Mouse (Mus musculus) embryo, embryonic 9.5 days (tissue): ENCODE data around the gene Gys2.

Source experiments
- DNase-seq: peaks from one replicate; pipeline ENCODE4 v3.0.0-alpha.2; 2017; ENCODE audit errors: extremely low spot score

Gys2 gene

DNA sequence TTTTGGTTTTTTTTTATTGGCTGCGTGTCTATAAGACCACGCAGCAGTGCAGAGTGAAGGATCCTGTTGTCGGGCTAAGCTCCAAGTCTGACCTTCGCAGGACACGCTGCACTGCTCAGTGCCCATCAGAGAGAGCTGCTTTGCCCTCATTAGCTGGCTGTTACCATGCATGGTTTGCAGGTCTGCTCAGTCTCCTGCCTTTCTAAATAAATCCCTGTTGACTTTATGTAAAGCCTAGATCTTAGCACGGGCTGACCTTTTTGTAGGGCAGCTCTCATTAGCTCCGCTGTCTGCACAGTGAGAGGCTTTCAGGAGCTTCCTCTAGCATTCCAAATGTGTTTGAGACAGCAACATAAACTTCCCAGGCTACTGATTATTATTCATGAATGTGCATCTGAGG is 14.9 kb downstream of the Gys2 start:
- no peak for DNase-seq

- no peak for DNase-seq
Observed at GRCm38 (mm10) chr6:142455314-142455996, 17.5 kb downstream of the Gys2 start.

- no peak for DNase-seq
Observed at GRCm38 (mm10) chr6:142453311-142453710, 19.6 kb downstream of the Gys2 start.

DNA sequence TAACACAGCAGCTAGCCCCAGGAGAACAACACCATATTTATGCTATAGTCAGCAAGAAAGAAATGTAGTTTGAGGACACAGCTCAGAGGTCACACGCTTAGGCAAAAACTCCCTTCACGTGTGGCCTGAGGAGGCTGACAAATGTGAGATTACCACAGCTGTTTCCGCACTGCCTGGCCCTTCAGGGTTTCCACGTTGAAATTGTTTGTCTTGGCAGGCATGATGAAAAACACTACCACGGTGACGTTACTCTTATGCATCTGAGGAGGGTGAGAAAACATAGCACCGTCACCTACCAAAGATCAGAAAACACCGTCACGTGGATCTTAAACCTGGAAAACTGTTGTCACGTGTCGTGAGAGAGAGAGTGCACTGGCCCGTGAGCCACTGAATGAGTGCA is 21.5 kb downstream of the Gys2 start:
- DNase-seq = no peak

DNA sequence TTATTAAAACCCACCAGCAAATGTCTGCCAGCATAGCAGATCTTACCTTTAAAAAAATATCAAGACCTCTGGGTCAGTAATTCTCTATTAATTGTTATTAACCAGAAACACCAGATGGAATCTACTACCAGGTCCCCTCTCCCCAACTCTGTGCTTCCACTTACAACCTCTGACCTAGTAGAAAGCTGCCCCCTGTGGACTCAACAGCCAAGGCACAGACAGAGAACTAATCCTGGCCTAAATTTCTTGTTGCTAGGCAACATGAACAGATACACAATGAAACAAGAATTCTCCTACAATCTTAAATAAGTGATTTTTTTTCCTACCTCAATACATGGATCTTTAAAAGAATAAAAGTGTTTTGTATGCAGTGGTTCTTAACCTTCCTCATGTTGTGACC is 43.8 kb downstream of the Gys2 start:
- no peak for DNase-seq

GRCm38 (mm10) chr6:142424976-142425375 is 47.9 kb downstream of the Gys2 start:
- DNase-seq = no peak

DNA sequence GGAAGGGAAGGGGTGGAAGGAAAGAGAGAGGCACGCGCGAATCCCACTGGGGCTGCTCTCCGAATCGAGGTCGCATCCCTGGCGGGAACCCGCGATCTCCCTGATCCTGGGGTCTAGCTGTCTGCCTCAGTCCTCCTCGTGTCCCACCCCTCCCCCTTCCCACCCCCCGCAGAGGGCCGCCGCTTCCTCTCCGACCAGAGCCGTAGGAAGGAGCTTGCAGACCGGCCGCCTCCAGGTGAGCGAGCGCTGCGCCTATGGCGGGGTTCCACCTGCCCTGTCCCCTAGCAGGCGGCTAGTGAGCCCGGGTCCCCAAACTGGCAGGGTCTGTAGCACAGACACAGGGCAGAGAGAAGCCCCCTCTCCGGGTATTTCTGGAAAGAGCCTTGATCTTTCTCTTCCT is 58.3 kb downstream of the Gys2 start:
- peak; percentile 33 for DNase-seq

DNA sequence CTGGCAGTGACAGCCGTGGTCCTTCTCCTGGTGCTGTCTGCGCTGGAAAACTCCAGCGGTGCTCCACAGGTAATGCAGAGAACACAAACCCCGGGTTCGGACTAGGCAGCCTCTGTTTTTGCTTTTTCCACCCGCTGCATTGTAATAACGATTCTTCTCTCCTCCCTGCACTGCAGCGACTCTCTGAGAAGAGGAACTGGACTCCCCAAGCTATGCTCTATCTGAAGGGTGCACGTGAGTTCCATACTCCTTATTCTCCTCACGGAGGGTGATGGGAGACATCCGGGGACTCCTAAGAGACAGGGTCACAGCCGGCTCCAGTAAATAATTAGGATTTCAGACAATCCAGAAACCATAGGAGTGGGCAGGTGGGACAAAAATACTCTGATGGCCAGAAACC is 59.1 kb downstream of the Gys2 start:
- no peak for DNase-seq

DNA sequence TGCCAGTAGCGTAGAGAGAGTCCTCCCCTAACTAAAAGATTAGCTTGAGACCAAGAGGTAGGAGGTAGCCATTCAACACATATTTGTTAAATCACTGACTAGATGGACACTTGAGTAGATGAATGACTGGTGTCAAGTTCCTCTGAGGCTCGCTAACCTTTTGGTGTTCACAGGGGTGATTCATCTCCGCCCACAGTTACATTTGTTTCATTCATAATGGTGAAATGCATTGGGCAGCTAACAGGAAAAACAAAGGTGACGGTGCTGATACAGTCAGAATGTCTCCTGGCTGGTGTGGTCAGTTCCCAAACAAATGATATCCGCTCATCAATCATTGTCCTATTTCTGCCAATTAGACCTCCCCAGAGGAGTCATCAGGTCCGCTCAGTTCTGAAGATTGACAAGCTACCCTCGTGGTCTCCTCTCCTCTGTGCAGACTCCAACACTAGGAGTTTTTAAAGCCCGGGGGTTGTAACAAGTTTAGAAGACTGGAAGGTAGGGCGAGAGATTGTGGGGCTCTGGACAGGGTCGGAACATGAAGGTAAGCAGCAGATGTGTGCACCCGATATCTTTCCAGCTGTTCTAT is 59.9 kb downstream of the Gys2 start, which contains the start of gene Spx:
Gene Spx, plus strand, starts transcription at position 536 of the 586 bp plus-strand sequence.
- DNase-seq = no peak

DNA sequence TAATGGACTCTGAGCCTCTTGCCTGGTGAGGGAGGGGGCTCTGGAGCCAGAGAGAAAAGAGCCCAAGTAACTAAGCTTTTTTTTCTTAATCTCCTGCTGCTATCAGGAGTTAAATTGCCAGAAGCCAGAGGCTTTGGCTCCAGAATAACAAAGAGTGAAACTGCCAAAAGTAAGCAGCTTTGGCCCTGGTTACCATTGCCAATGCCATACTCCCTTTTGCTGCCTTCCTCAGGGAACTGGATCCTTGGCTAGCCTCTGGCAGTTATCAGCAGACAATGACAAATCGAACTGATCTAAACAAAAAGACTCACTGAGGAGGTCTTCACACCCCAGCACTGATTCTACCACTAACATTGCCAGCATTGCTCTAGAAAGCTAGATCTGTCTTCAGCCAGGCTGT is 61.8 kb downstream of the Gys2 start:
- DNase-seq = no peak

DNA sequence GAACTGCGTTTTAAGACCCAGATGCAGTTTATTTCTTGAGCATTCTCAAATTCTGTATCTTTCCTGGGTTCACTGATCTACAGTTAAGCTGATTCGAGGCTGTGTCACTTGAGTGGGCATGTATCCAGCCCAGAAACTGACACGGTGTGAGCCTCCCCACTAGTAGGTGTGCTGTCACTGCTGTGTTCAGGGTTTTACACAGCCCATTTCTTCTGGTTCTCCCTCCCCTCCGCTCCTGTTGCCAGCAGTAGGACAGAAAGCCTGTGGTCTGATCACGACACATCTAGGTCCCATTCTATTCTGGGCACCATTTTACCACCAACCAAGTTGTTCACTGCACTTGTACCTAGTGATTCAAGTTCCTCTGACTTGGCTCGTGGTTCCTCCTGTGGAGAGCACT is 77.2 kb downstream of the Gys2 start:
- no peak for DNase-seq

DNA sequence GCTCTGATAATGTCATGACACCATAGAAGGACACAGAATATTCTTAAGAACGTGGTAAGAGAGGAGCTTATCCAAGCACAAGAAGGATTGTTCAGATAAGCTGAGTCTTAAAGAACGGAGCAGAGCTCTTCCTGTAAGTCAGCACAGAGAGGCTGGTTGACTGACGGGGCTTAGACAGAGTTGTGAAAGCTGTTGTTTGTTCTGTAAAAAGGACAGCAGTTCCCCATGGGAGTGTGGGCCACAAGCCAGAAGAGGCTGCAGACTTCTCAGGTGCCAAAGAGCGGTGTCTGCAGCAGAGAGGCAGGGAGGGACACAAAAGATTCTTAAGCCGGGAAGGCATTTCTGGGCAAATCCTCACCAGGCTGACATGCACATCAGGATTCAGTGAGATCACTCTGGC is 78.2 kb downstream of the Gys2 start:
- no peak for DNase-seq

- no peak for DNase-seq
Observed at GRCm38 (mm10) chr6:142392312-142392711, 80.6 kb downstream of the Gys2 start.

DNA sequence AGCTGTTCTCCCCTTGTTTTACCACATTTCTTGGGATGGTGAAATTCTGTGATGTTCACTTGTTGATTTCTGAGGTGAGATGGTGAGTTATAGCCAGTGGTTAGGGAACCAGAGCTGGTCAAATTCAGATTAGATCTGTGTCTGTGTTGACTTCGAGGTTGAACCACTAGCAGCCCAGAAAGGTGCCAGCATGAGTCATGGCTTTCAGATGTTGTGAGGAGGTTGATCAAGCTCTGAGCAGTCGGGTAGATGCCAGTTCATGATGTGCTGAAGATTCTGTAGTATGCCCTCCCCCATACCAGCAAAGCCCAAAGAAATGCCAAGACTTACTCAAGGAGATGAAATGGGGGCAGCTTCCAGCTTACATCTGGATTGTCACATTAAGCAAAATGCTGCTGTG is 83.8 kb downstream of the Gys2 start:
- DNase-seq = no peak

- no peak for DNase-seq
Observed at GRCm38 (mm10) chr6:142387755-142388271, 85.1 kb downstream of the Gys2 start.

DNA sequence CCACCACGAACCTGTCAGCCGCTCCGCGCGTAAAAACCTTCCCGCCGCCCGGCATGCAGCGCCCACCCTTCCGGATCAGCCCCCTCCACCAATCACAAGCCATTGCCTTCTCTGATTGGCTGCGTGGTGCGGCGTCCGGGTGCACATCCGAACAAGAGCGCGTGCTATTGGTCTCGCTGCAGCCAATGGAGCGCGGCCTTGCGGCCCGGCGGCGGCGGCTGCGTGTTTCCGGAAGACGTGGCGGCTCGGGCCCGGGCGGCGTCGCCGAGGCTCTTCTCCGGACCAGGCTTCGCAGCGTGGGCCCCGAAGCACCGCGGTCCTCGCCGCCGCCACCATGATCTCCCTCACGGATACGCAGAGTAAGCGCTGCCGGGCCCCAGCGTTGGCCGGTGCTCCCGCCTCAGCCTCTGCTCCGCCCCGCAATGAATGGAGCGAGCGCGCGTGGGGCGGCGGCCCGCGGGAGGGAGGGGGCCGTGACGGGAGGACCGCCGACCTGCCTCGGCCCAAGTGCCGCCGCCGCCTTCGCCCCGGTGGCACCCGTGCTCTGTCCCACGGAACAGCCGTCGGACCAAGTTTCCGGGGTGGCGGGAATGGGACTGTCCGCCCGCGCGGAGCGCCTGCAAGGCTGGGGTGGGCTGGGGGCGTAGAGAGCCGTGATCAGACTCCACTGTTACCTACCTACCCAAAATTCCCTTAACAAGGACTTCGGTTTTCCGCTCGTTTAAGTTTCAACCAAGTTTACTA is 85.7 kb downstream of the Gys2 start, which contains the start of the genes Recql and Golt1b:
Gene Recql, minus strand, starts transcription at position 77 of the 744 bp plus-strand sequence.
Gene Golt1b, plus strand, starts transcription at position 211 of the 744 bp plus-strand sequence.
- DNase-seq = peak; percentile 97

- DNase-seq = no peak
Observed at GRCm38 (mm10) chr6:142386285-142387010, 86.5 kb downstream of the Gys2 start.

- no peak for DNase-seq
Observed at GRCm38 (mm10) chr6:142384521-142384920, 88.4 kb downstream of the Gys2 start.

DNA sequence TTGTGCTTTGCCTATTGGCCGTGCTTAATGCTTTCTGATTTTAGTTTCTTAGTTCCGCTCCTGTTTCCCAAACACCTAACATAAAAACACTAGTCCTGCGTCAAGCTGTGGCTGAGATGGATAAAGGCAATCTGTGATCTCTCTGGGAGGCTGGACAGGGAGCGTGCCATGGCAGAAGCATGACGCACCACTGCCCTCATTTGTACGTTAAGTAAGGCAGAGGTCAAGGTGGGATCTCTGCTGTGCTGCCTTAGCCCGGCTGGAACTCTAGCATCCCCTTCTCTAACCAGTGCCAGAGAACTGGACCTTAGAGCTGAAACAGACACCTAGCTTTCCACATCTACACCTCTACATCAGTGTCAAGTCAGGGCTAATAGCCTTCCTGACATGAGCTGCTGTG is 91.3 kb downstream of the Gys2 start:
- no peak for DNase-seq

GRCm38 (mm10) chr6:142379961-142380360 is 92.9 kb downstream of the Gys2 start:
- no peak for DNase-seq

DNA sequence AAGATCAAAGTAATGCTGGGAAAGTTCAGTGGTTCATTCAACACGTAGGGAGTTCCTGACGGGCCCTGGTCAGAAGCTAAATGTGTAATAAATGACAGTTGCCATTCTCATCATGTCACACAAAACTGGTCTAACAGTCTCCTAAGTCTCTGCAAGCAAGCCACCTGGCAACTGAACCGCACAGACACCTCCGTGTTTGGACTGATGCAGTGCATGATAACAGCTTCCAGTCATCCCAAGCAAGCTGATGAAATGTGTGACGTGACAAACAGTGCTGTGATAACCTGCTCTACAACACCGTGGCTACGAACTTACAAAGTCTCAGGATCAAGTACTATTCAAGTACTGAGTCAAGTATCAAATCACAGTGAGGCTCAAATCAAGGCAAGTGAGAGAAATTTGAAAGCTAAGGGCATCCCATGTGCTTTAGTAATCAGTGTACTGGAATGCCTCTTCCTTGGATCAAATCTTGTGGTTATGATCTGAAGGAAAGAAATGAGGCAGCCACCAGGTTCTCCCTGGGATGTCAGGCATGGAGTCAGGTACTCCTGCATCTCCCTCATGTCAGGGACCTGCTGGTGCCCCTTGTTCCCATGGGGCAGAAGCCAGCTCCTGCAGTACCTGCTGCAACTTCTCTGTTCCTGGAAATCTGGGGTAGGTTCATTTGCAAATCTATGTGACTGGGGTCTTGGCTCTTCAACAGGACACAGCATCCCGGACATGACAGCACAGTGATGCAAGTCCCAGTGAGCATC is 94.2 kb downstream of the Gys2 start:
- no peak for DNase-seq
